Mouse (Mus musculus): ENCODE results near the gene Hsf2bp. TPM values are rescaled to one million over a fixed set of nuclear protein-coding genes. Genes with fewer than 3 reads are reported as not detected.

Hsf2bp gene
- total and polyA plus RNA-seq, 3 experiments = 0.04 to 0.15 TPM; not detected in 1

DNA sequence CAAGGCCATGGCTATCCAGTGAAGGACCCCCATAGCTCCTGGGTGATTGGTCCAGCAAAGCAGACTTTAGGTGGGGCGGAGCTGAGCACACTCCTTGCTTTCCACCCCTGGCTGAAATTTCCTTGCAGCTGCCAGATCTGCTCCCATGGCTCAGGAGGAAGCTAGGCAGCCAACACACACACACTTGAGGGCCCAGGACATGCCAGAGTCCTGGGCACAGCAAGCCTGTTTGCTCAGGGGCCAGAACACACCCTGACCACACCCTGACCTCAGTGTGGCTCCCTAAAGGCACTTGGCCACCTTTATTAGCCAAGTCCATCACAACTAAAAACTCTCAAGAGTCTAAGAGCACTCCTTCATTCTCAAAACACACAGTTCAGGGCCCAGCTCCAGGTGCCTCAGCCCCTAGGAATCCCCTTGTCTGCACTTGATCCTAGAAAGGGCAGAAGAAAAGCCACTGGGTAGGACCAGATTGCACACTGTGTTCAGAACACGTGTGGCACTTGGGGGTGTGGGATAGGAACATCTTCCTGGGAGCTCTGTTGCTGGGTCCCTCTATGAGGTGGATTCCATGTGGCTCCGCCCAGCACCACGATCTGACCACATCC, 138.9 kb downstream of the Hsf2bp start:
- no peaks in the 10 kb centered on the region for H3K9me3 ChIP-seq (replicated peaks; ENCODE audit: insufficient read depth, low read length)
- H3K4me1 ChIP-seq (ENCODE audit: control insufficient read depth in 1 of 2, insufficient read depth in 2 of 2, low read length in 2 of 2) = peaks cover 0 to 6% of the 10 kb centered on the region in 2 experiments; a peak in 1 of 4 replicates
- H3K36me3 ChIP-seq (ENCODE audit: control insufficient read depth in 1 of 2, insufficient read depth in 2 of 2, low read length in 2 of 2) = peaks cover 0 to 5% of the 10 kb centered on the region in 2 experiments; a peak in 1 of 4 replicates
- H3K9ac ChIP-seq (ENCODE audit: control insufficient read depth, low read depth, low read length, poor library complexity, severe bottlenecking) = no peak overlapping the region
- H3K4me3 ChIP-seq (ENCODE audit: control insufficient read depth in 1 of 2, insufficient read depth in 1 of 2, low read depth in 2 of 2, low read length in 2 of 2) = no peak overlapping the region
- DNase-seq (ENCODE audit: low read depth, low spot score) = no peak
- TF ChIP-seq BHLHE40 (IDR thresholded peaks at IDR 0.05; ENCODE audit: borderline replicate concordance, low read depth, low read length) (no peak), TAL1 (IDR thresholded peaks at IDR 0.05; ENCODE audit: low read length) (no peak), RAD21 (IDR thresholded peaks at IDR 0.05; ENCODE audit: low read depth, low read length) (no peak), POLR2A (IDR thresholded peaks at IDR 0.05; ENCODE audit: control insufficient read depth in 1 of 2, insufficient read depth in 1 of 2, low read depth in 1 of 2, low read length in 2 of 2, poor library complexity in 1 of 2) (no peak), TCF12 (IDR thresholded peaks at IDR 0.05; ENCODE audit: low read depth, low read length) (no peak), MEF2A (IDR thresholded peaks at IDR 0.05; ENCODE audit: extremely low read depth, insufficient replicate concordance, low read depth, low read length, poor library complexity, severe bottlenecking) (no peak), KAT2A (conservative IDR thresholded peaks at IDR 0.05; ENCODE audit: low read depth, low read length) (no peak), E2F4 (IDR thresholded peaks at IDR 0.05; ENCODE audit: borderline replicate concordance, low read depth, low read length) (no peak), SIN3A (IDR thresholded peaks at IDR 0.05; ENCODE audit: low read length) (no peak), CHD2 (IDR thresholded peaks at IDR 0.05; ENCODE audit: low read length) (no peak), ZNF384 (IDR thresholded peaks at IDR 0.05; ENCODE audit: low read depth, low read length) (no peak), EP300 (IDR thresholded peaks at IDR 0.05; ENCODE audit: low read depth in 1 of 2, low read length in 2 of 2) (no peak), MYB (IDR thresholded peaks at IDR 0.05; ENCODE audit: low read depth, low read length) (no peak)
- H3K27me3 ChIP-seq (ENCODE audit: control insufficient read depth in 1 of 2, insufficient read depth in 2 of 2, low read length in 2 of 2) = no peaks in the 10 kb centered on the region
- no peak overlapping the region for H3K27ac ChIP-seq (ENCODE audit: control insufficient read depth, low read depth, low read length)
- no peaks in the 10 kb centered on the region for H3K79me2 ChIP-seq (ENCODE audit: control insufficient read depth, insufficient read depth, low read length, poor library complexity)

DNA sequence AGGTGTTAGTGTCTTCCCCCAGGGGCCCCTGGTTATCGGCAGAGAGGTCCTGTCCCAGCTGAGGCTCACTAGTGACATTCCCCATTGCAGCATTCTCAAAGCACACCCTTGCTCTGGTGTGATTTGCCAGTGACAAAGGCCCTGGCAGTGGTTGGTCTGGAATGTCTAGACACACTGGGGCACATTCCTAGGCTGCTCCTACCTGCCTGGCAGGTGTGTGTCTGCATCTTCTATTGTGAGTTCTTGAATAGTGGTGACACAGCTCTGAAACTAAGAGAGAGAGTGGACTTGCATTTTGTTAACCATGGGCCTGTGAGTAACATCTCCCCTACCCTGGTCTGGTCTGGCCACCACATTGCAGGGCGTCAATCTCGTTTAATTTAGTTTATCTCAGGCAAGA, 139.4 kb downstream of the Hsf2bp start:
- Histone ChIP-seq H3K9ac (ENCODE audit: control insufficient read depth, low read depth, low read length, poor library complexity, severe bottlenecking) (no peak overlapping the region), H3K79me2 (ENCODE audit: control insufficient read depth, insufficient read depth, low read length, poor library complexity) (no peaks in the 10 kb centered on the region), H3K27ac (ENCODE audit: control insufficient read depth, low read depth, low read length) (no peak overlapping the region), H3K36me3 (ENCODE audit: control insufficient read depth in 1 of 2, insufficient read depth in 2 of 2, low read length in 2 of 2) (peaks cover 0 to 5% of the 10 kb centered on the region in 2 experiments; a peak in 1 of 4 replicates), H3K9me3 (replicated peaks; ENCODE audit: insufficient read depth, low read length) (no peaks in the 10 kb centered on the region), H3K4me1 (ENCODE audit: control insufficient read depth in 1 of 2, insufficient read depth in 2 of 2, low read length in 2 of 2) (peaks cover 0 to 6% of the 10 kb centered on the region in 2 experiments; a peak in 1 of 4 replicates), H3K4me3 (ENCODE audit: control insufficient read depth in 1 of 2, insufficient read depth in 1 of 2, low read depth in 2 of 2, low read length in 2 of 2) (no peak overlapping the region), H3K27me3 (ENCODE audit: control insufficient read depth in 1 of 2, insufficient read depth in 2 of 2, low read length in 2 of 2) (no peaks in the 10 kb centered on the region)
- TF ChIP-seq CHD2 (IDR thresholded peaks at IDR 0.05; ENCODE audit: low read length) = no peak
- TF ChIP-seq NELFE (IDR thresholded peaks at IDR 0.05; ENCODE audit: low read depth, low read length) = no peak
- no peak for TF ChIP-seq ZC3H11A (IDR thresholded peaks at IDR 0.05; ENCODE audit: low read depth, low read length)
- no peak for TF ChIP-seq EP300 (IDR thresholded peaks at IDR 0.05; ENCODE audit: low read depth in 1 of 2, low read length in 2 of 2)
- TF ChIP-seq TCF12 (IDR thresholded peaks at IDR 0.05; ENCODE audit: low read depth, low read length) = no peak
- no peak for TF ChIP-seq MYB (IDR thresholded peaks at IDR 0.05; ENCODE audit: low read depth, low read length)
- no peak for TF ChIP-seq JUND (IDR thresholded peaks at IDR 0.05; ENCODE audit: low read depth, low read length)
- no peak for TF ChIP-seq CHD1 (IDR thresholded peaks at IDR 0.05; ENCODE audit: low read depth, low read length)
- TF ChIP-seq TBP (IDR thresholded peaks at IDR 0.05; ENCODE audit: low read depth, low read length) = no peak
- no peak for TF ChIP-seq ELF1 (IDR thresholded peaks at IDR 0.05; ENCODE audit: low read depth, low read length)
- no peak for TF ChIP-seq POLR2AphosphoS2 (IDR thresholded peaks at IDR 0.05; ENCODE audit: low read length)
- TF ChIP-seq UBTF (IDR thresholded peaks at IDR 0.05; ENCODE audit: borderline replicate concordance, insufficient read depth, low read depth, low read length) = no peak
- no peak for TF ChIP-seq MAX (IDR thresholded peaks at IDR 0.05; ENCODE audit: low read length)
- TF ChIP-seq CTCF (IDR thresholded peaks at IDR 0.05 in 2 of 3, conservative IDR thresholded peaks at IDR 0.05 in 1 of 3; ENCODE audit: control insufficient read depth in 1 of 3, insufficient read depth in 1 of 3, low read depth in 2 of 3, low read length in 3 of 3, poor library complexity in 1 of 3, severe bottlenecking in 1 of 3) = no peak
- TF ChIP-seq HCFC1 (IDR thresholded peaks at IDR 0.05; ENCODE audit: low read depth, low read length) = no peak
- DNase-seq (ENCODE audit: low read depth, low spot score) = no peak

Measured in MEL (cell line).